Mouse (Mus musculus): ENCODE data around the gene Fam81a. TPM values are rescaled to one million over a fixed set of nuclear protein-coding genes. Genes with fewer than 3 reads are reported as not detected.

Fam81a gene
- polyA plus RNA-seq, 1 experiment from 2014 or later = 13.3 TPM

GRCm38 (mm10) chr9:70048751-70049415, 93.5 kb downstream of the Fam81a start:
- Histone ChIP-seq H3K36me3 (no peaks in the 10 kb centered on the region), H3K4me2 (no peak overlapping the region), H3K4me3 (no peak overlapping the region), H3K27me3 (no peaks in the 10 kb centered on the region), H3K4me1 (replicated peaks) (0 out of 2 replicates have a peak, but pooled peaks cover 5% of the 10 kb centered on the region), H3K9me3 (no peaks in the 10 kb centered on the region), H3K9ac (no peak overlapping the region), H3K27ac (replicated peaks) (no peak overlapping the region)
- ATAC-seq (ENCODE audit: low FRiP score, low read depth) = no peak
- 59% methylated on average over 6 of the region's 6 CpGs for WGBS

GRCm38 (mm10) chr9:70048280-70048679, 94.1 kb downstream of the Fam81a start:
- H3K27ac ChIP-seq (replicated peaks) = no peak overlapping the region
- no peak overlapping the region for H3K4me2 ChIP-seq
- WGBS = 60% methylated on average over 5 of the region's 5 CpGs
- H3K36me3 ChIP-seq = no peaks in the 10 kb centered on the region
- H3K4me3 ChIP-seq = no peak overlapping the region
- H3K9me3 ChIP-seq = no peaks in the 10 kb centered on the region
- no peak overlapping the region for H3K9ac ChIP-seq
- H3K4me1 ChIP-seq (replicated peaks) = 0 out of 2 replicates have a peak, but pooled peaks cover 5% of the 10 kb centered on the region
- H3K27me3 ChIP-seq = no peaks in the 10 kb centered on the region
- ATAC-seq (ENCODE audit: low FRiP score, low read depth) = no peak

GRCm38 (mm10) chr9:70047839-70048238, 94.5 kb downstream of the Fam81a start:
- Histone ChIP-seq H3K4me3 (no peak overlapping the region), H3K36me3 (no peaks in the 10 kb centered on the region), H3K9me3 (no peaks in the 10 kb centered on the region), H3K9ac (no peak overlapping the region), H3K27me3 (no peaks in the 10 kb centered on the region), H3K27ac (replicated peaks) (no peak overlapping the region), H3K4me2 (no peak overlapping the region), H3K4me1 (replicated peaks) (0 out of 2 replicates have a peak, but pooled peaks cover 5% of the 10 kb centered on the region)
- no peak for ATAC-seq (ENCODE audit: low FRiP score, low read depth)
- WGBS = 76% methylated on average over 3 of the region's 3 CpGs

GRCm38 (mm10) chr9:70046255-70046654, 96.1 kb downstream of the Fam81a start:
- Histone ChIP-seq H3K9ac (no peak overlapping the region), H3K4me1 (replicated peaks) (0 out of 2 replicates have a peak, but pooled peaks cover 5% of the 10 kb centered on the region), H3K36me3 (no peaks in the 10 kb centered on the region), H3K4me2 (no peak overlapping the region), H3K9me3 (no peaks in the 10 kb centered on the region), H3K27me3 (no peaks in the 10 kb centered on the region), H3K27ac (replicated peaks) (no peak overlapping the region), H3K4me3 (no peak overlapping the region)
- 91% methylated on average over 6 of the region's 6 CpGs for WGBS
- no peak for ATAC-seq (ENCODE audit: low FRiP score, low read depth)

GRCm38 (mm10) chr9:70044865-70045264, 97.5 kb downstream of the Fam81a start:
- WGBS = 83% methylated on average over 2 of the region's 2 CpGs
- H3K27me3 ChIP-seq = no peaks in the 10 kb centered on the region
- H3K4me1 ChIP-seq (replicated peaks) = 0 out of 2 replicates have a peak, but pooled peaks cover 5% of the 10 kb centered on the region
- H3K4me2 ChIP-seq = no peak overlapping the region
- H3K4me3 ChIP-seq = no peak overlapping the region
- no peak overlapping the region for H3K9ac ChIP-seq
- H3K27ac ChIP-seq (replicated peaks) = no peak overlapping the region
- no peak for ATAC-seq (ENCODE audit: low FRiP score, low read depth)
- H3K36me3 ChIP-seq = no peaks in the 10 kb centered on the region
- no peaks in the 10 kb centered on the region for H3K9me3 ChIP-seq

GRCm38 (mm10) chr9:70042935-70043334, 99.4 kb downstream of the Fam81a start:
- Histone ChIP-seq H3K4me1 (replicated peaks) (no peaks in the 10 kb centered on the region), H3K9ac (no peak overlapping the region), H3K36me3 (no peaks in the 10 kb centered on the region), H3K27ac (replicated peaks) (no peak overlapping the region), H3K4me3 (no peak overlapping the region), H3K4me2 (no peak overlapping the region), H3K9me3 (no peaks in the 10 kb centered on the region), H3K27me3 (no peaks in the 10 kb centered on the region)
- no peak for ATAC-seq (ENCODE audit: low FRiP score, low read depth)
- WGBS = 50% methylated on average over 1 of the region's 1 CpGs

- Histone ChIP-seq H3K27me3 (no peaks in the 10 kb centered on the region), H3K36me3 (no peaks in the 10 kb centered on the region), H3K4me3 (no peak overlapping the region), H3K4me1 (replicated peaks) (no peaks in the 10 kb centered on the region), H3K27ac (replicated peaks) (no peak overlapping the region), H3K9me3 (no peaks in the 10 kb centered on the region), H3K4me2 (no peak overlapping the region), H3K9ac (no peak overlapping the region)
- WGBS = 94% methylated on average over 4 of the region's 4 CpGs
- no peak for ATAC-seq (ENCODE audit: low FRiP score, low read depth)
Measured at GRCm38 (mm10) chr9:70042137-70042536, 100.2 kb downstream of the Fam81a start.

- Histone ChIP-seq H3K4me1 (replicated peaks) (no peaks in the 10 kb centered on the region), H3K9ac (no peak overlapping the region), H3K9me3 (no peaks in the 10 kb centered on the region), H3K36me3 (no peaks in the 10 kb centered on the region), H3K4me2 (no peak overlapping the region), H3K4me3 (no peak overlapping the region), H3K27ac (replicated peaks) (no peak overlapping the region), H3K27me3 (no peaks in the 10 kb centered on the region)
- 89% methylated on average over 11 of the region's 11 CpGs for WGBS
- no peak for ATAC-seq (ENCODE audit: low FRiP score, low read depth)
Measured at GRCm38 (mm10) chr9:70040570-70040969, 101.8 kb downstream of the Fam81a start.

- Histone ChIP-seq H3K4me2 (no peak overlapping the region), H3K4me1 (replicated peaks) (no peaks in the 10 kb centered on the region), H3K36me3 (no peaks in the 10 kb centered on the region), H3K27ac (replicated peaks) (no peak overlapping the region), H3K9ac (no peak overlapping the region), H3K9me3 (no peaks in the 10 kb centered on the region), H3K4me3 (no peak overlapping the region), H3K27me3 (no peaks in the 10 kb centered on the region)
- 85% methylated on average over 6 of the region's 6 CpGs for WGBS
- no peak for ATAC-seq (ENCODE audit: low FRiP score, low read depth)
Measured at GRCm38 (mm10) chr9:70039597-70040385, 102.6 kb downstream of the Fam81a start.

Other genes starting within 250 kb of the Fam81a start
- gene Bnip2, start 153.1 kb downstream of the Fam81a start, polyA plus RNA-seq (2015; fragmentation: Nextera tagmentation; extraction: Ambion mirVana) = 70.2 and 74.6 TPM in 2 replicates
- gene Gtf2a2, start 130.0 kb downstream of the Fam81a start, polyA plus RNA-seq (2015; fragmentation: Nextera tagmentation; extraction: Ambion mirVana) = 190 and 192 TPM in 2 replicates
- gene Gcnt3, start 104.5 kb downstream of the Fam81a start, polyA plus RNA-seq (2015; fragmentation: Nextera tagmentation; extraction: Ambion mirVana) = not detected in 2 replicates
- 9.0 and 9.1 TPM in 2 replicates for gene Myo1e, start 64.8 kb upstream of the Fam81a start, polyA plus RNA-seq (2015; fragmentation: Nextera tagmentation; extraction: Ambion mirVana)